Mouse (Mus musculus) stomach, embryonic 14.5 days (tissue): ENCODE measurements around the gene Topors. TPM values are rescaled to one million over a fixed set of nuclear protein-coding genes. Genes with fewer than 3 reads are reported as not detected.

ENCODE experiments used
- ATAC-seq: fragments of 200-750 bp; cut with Nextera tagmentation; 2 replicates; pipeline ENCODE4 v1.8.0; 2017; ENCODE audit warnings: low read depth, moderate TSS enrichment; ENCODE audit not compliant: insufficient number of reproducible peaks, insufficient read depth, low FRiP score
- H3K27ac ChIP-seq: fragments of 300-500 bp; sonication (generic); 2 replicates; pipeline ENCODE4 v1.5.1; 2014; ENCODE audit warnings: mild to moderate bottlenecking, low read length, moderate library complexity, mixed read lengths
- H3K27me3 ChIP-seq: fragments of 300-500 bp; sonication (generic); 2 replicates; pipeline ENCODE4 v1.6.1; 2014; ENCODE audit warnings: low read length, control low read depth, mixed read lengths; ENCODE audit not compliant: control insufficient read depth, insufficient read depth
- H3K36me3 ChIP-seq: fragments of 300-500 bp; sonication (generic); 2 replicates; pipeline ENCODE4 v1.6.1; 2014; ENCODE audit warnings: mild to moderate bottlenecking, control low read depth, low read length, moderate library complexity, mixed read lengths; ENCODE audit not compliant: control insufficient read depth, insufficient read depth
- H3K4me1 ChIP-seq: fragments of 300-500 bp; sonication (generic); 2 replicates; pipeline ENCODE4 v1.6.1; 2014; ENCODE audit warnings: low read length, control low read depth, mixed read lengths; ENCODE audit not compliant: control insufficient read depth, insufficient read depth
- H3K4me2 ChIP-seq: fragments of 300-500 bp; sonication (generic); replicated peaks from 2 replicates; pipeline ENCODE4 v1.6.1; 2014; ENCODE audit warnings: low read depth, low read length, control low read depth
- H3K4me3 ChIP-seq: fragments of 300-500 bp; sonication (generic); 2 replicates; pipeline ENCODE4 v1.5.1; 2014; ENCODE audit warnings: low read depth, low read length, control low read depth
- H3K9ac ChIP-seq: fragments of 300-500 bp; sonication (generic); replicated peaks from 2 replicates; pipeline ENCODE4 v1.6.1; 2014; ENCODE audit warnings: low read depth, mild to moderate bottlenecking, control low read depth, low read length, moderate library complexity, mixed read lengths
- H3K9me3 ChIP-seq: fragments of 300-500 bp; sonication (generic); 2 replicates; pipeline ENCODE4 v1.6.1; 2016; ENCODE audit warnings: low read depth, low read length, control low read depth; ENCODE audit not compliant: control insufficient read depth
- WGBS: fragments of 180-500 bp; shearing (Covaris S2); extraction: QIAGEN DNeasy Blood & Tissue Kit; methylation state at CpG from one replicate; pipeline ENCODE4 v1.1.7; 2014; 5-methylcytosine and 5-hydroxymethylcytosine counted together
- polyA plus RNA-seq: library from polyadenylated mRNA; unstranded; fragments of >200 nt; fragmentation: Nextera tagmentation; extraction: Ambion mirVana; gene quantifications from 2 replicates; pipeline ENCODE4 v1.2.1, GENCODE M21; 2014

The Topors gene
- polyA plus RNA-seq, 1 experiment from 2014 or later: 40.6 TPM

- no peak for ATAC-seq
- Histone ChIP-seq H3K9ac (no peak overlapping the region), H3K27me3 (no peaks in the 10 kb centered on the region), H3K4me3 (no peak overlapping the region), H3K4me2 (no peak overlapping the region), H3K36me3 (no peaks in the 10 kb centered on the region), H3K9me3 (no peaks in the 10 kb centered on the region), H3K4me1 (no peaks in the 10 kb centered on the region), H3K27ac (no peak overlapping the region)
- 86% methylated on average over 7 of the region's 7 CpGs for WGBS
These were observed 41.8 kb downstream of the Topors start for GRCm38 (mm10) chr4:40227886-40228285.

- Histone ChIP-seq H3K4me3 (no peak overlapping the region), H3K9me3 (no peaks in the 10 kb centered on the region), H3K36me3 (no peaks in the 10 kb centered on the region), H3K9ac (no peak overlapping the region), H3K4me1 (no peaks in the 10 kb centered on the region), H3K27ac (no peak overlapping the region), H3K27me3 (no peaks in the 10 kb centered on the region), H3K4me2 (no peak overlapping the region)
- WGBS: 82% methylated on average over 11 of the region's 11 CpGs
- ATAC-seq: no peak
These were observed 42.5 kb downstream of the Topors start for GRCm38 (mm10) chr4:40227131-40227530.

- 49% methylated on average over 5 of the region's 5 CpGs for WGBS
These were observed 43.6 kb downstream of the Topors start for GRCm38 (mm10) chr4:40226095-40226494.

GRCm38 (mm10) chr4:40221876-40222585 lies 47.6 kb downstream of the Topors start:
- H3K4me2 ChIP-seq: no peak overlapping the region
- ATAC-seq: no peak
- H3K27ac ChIP-seq: no peak overlapping the region
- H3K9me3 ChIP-seq: no peaks in the 10 kb centered on the region
- 41% methylated on average over 21 of the region's 21 CpGs for WGBS
- no peak overlapping the region for H3K4me3 ChIP-seq
- no peak overlapping the region for H3K9ac ChIP-seq
- H3K27me3 ChIP-seq: no peaks in the 10 kb centered on the region
- peaks cover 3% of the 10 kb centered on the region; the same call in 1 of the 2 replicates for H3K4me1 ChIP-seq
- no peaks in the 10 kb centered on the region for H3K36me3 ChIP-seq

More at GRCm38 (mm10) chr4:40226095-40226494, 43.6 kb downstream of the Topors start:
- Histone ChIP-seq H3K4me1 (peaks cover 3% of the 10 kb centered on the region; the same call in 1 of the 2 replicates), H3K4me3 (no peak overlapping the region), H3K27ac (no peak overlapping the region), H3K27me3 (no peaks in the 10 kb centered on the region), H3K36me3 (no peaks in the 10 kb centered on the region), H3K9ac (no peak overlapping the region), H3K9me3 (no peaks in the 10 kb centered on the region), H3K4me2 (no peak overlapping the region)
- ATAC-seq: no peak

GRCm38 (mm10) chr4:40221004-40221760 lies 48.5 kb downstream of the Topors start:
- Histone ChIP-seq H3K9me3 (no peaks in the 10 kb centered on the region), H3K36me3 (no peaks in the 10 kb centered on the region), H3K27me3 (no peaks in the 10 kb centered on the region), H3K4me1 (peaks cover 3% of the 10 kb centered on the region; the same call in 1 of the 2 replicates), H3K4me2 (no peak overlapping the region; the same call in 1 of the 2 replicates), H3K27ac (no peak overlapping the region), H3K4me3 (no peak overlapping the region), H3K9ac (no peak overlapping the region)
- ATAC-seq: peak; percentile 53; the same call in 1 of the 2 replicates
- WGBS: 21% methylated on average over 14 of the region's 14 CpGs

- no peak overlapping the region; the same call in 1 of the 2 replicates for H3K4me2 ChIP-seq
- no peak for ATAC-seq
These were observed 49.2 kb downstream of the Topors start for GRCm38 (mm10) chr4:40220437-40220836.

GRCm38 (mm10) chr4:40218382-40218781 lies 51.3 kb downstream of the Topors start:
- H3K4me3 ChIP-seq: no peak overlapping the region
- H3K36me3 ChIP-seq: no peaks in the 10 kb centered on the region
- H3K4me2 ChIP-seq: no peak overlapping the region
- no peak overlapping the region for H3K27ac ChIP-seq
- H3K9me3 ChIP-seq: no peaks in the 10 kb centered on the region
- H3K4me1 ChIP-seq: peaks cover 3% of the 10 kb centered on the region; the same call in 1 of the 2 replicates
- no peak overlapping the region for H3K9ac ChIP-seq
- no peaks in the 10 kb centered on the region for H3K27me3 ChIP-seq
- WGBS: 71% methylated on average over 7 of the region's 7 CpGs
- no peak for ATAC-seq

More at GRCm38 (mm10) chr4:40220437-40220836, 49.2 kb downstream of the Topors start:
- no peaks in the 10 kb centered on the region for H3K27me3 ChIP-seq
- peaks cover 3% of the 10 kb centered on the region; the same call in 1 of the 2 replicates for H3K4me1 ChIP-seq
- H3K9ac ChIP-seq: no peak overlapping the region
- H3K9me3 ChIP-seq: no peaks in the 10 kb centered on the region
- no peak overlapping the region for H3K4me3 ChIP-seq
- no peaks in the 10 kb centered on the region for H3K36me3 ChIP-seq
- H3K27ac ChIP-seq: no peak overlapping the region
- 16% methylated on average over 12 of the region's 12 CpGs for WGBS

- Histone ChIP-seq H3K4me3 (no peak overlapping the region), H3K4me2 (no peak overlapping the region), H3K27me3 (no peaks in the 10 kb centered on the region), H3K4me1 (peaks cover 3% of the 10 kb centered on the region; the same call in 1 of the 2 replicates), H3K9me3 (no peaks in the 10 kb centered on the region), H3K27ac (no peak overlapping the region), H3K36me3 (no peaks in the 10 kb centered on the region), H3K9ac (no peak overlapping the region)
- ATAC-seq: no peak
- 57% methylated on average over 3 of the region's 3 CpGs for WGBS
These were observed 51.7 kb downstream of the Topors start for GRCm38 (mm10) chr4:40217910-40218309.
